Mouse (Mus musculus): ENCODE results near the gene Ubap1.

Ubap1 gene

GRCm38 (mm10) chr4:41358669-41359068 lies 9.9 kb downstream of the Ubap1 start:
- no peak for DNase-seq

GRCm38 (mm10) chr4:41359358-41359757 lies 10.6 kb downstream of the Ubap1 start:
- DNase-seq = no peak

- DNase-seq = no peak
These were observed 12.3 kb downstream of the Ubap1 start for GRCm38 (mm10) chr4:41361059-41361458.

GRCm38 (mm10) chr4:41368198-41368597 lies 19.4 kb downstream of the Ubap1 start:
- DNase-seq = no peak

- DNase-seq = no peak
These were observed 21.1 kb downstream of the Ubap1 start for GRCm38 (mm10) chr4:41369702-41370437.

GRCm38 (mm10) chr4:41377567-41377966 lies 28.8 kb downstream of the Ubap1 start:
- no peak for DNase-seq

GRCm38 (mm10) chr4:41381213-41381950 lies 32.6 kb downstream of the Ubap1 start:
- no peak for DNase-seq

- no peak for DNase-seq
These were observed 37.7 kb downstream of the Ubap1 start for GRCm38 (mm10) chr4:41386412-41386975.

- no peak for DNase-seq
These were observed 39.1 kb downstream of the Ubap1 start for GRCm38 (mm10) chr4:41387755-41388469.

- DNase-seq = no peak
These were observed 39.8 kb downstream of the Ubap1 start for GRCm38 (mm10) chr4:41388616-41389015.

GRCm38 (mm10) chr4:41389240-41389639 lies 40.4 kb downstream of the Ubap1 start:
- DNase-seq = no peak

GRCm38 (mm10) chr4:41390122-41390521 lies 41.3 kb downstream of the Ubap1 start:
- DNase-seq = peak; percentile 88

- DNase-seq = no peak
These were observed 42.2 kb downstream of the Ubap1 start for GRCm38 (mm10) chr4:41391015-41391414.

- DNase-seq = no peak
These were observed 45.9 kb downstream of the Ubap1 start for GRCm38 (mm10) chr4:41394651-41395050.

GRCm38 (mm10) chr4:41398353-41398752 lies 49.6 kb downstream of the Ubap1 start:
- DNase-seq = no peak

- DNase-seq = no peak
These were observed 51.1 kb downstream of the Ubap1 start for GRCm38 (mm10) chr4:41399904-41400303.

GRCm38 (mm10) chr4:41401167-41401566 lies 52.4 kb downstream of the Ubap1 start:
- DNase-seq = no peak

- DNase-seq = no peak
These were observed 52.8 kb downstream of the Ubap1 start for GRCm38 (mm10) chr4:41401573-41401972.

- DNase-seq = no peak
These were observed 57.8 kb downstream of the Ubap1 start for GRCm38 (mm10) chr4:41406597-41406996.

- no peak for DNase-seq
These were observed 58.6 kb downstream of the Ubap1 start for GRCm38 (mm10) chr4:41407353-41407752.

GRCm38 (mm10) chr4:41409341-41409740 lies 60.5 kb downstream of the Ubap1 start:
- no peak for DNase-seq

GRCm38 (mm10) chr4:41416966-41417365 lies 68.2 kb downstream of the Ubap1 start:
- DNase-seq = no peak

- DNase-seq = no peak
These were observed 90.1 kb downstream of the Ubap1 start for GRCm38 (mm10) chr4:41438931-41439330.

Measured in right cerebral cortex, postnatal 14 days (tissue).